Mouse (Mus musculus): Measurements from ENCODE around the gene Zmym5.
"Not testable (repeated sequence)": the region's sequence is repeated elsewhere in the genome, so short reads cannot be mapped to it uniquely, and the experiment has no call there.

The Zmym5 gene

GRCm38 (mm10) chr14:56776571-56777238, 34.8 kb downstream of the Zmym5 start:
- no peak for DNase-seq (ENCODE audit: extremely low spot score)

- DNase-seq (ENCODE audit: extremely low spot score), result no peak
Measured at GRCm38 (mm10) chr14:56775416-56775815, 36.1 kb downstream of the Zmym5 start.

- DNase-seq (ENCODE audit: extremely low spot score), result not testable (repeated sequence)
Measured at GRCm38 (mm10) chr14:56766438-56766837, 45.1 kb downstream of the Zmym5 start.

DNA sequence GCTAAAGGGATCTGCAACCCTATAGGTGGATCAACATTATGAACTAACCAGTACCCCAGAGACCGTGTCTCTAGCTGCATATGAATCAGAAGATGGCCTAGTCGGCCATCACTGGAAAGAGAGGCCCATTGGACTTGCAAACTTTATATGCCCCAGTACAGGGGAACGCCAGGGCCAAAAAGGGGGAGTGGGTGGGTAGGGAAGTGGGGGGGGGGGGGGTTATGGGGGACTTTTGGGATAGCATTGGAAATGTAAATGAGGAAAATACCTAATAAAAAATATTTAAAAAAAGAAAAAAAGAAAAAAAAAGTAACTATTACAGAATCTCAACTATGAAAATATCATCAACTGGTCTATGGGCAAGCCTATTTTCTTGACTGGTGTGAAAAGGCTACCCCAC, 46.4 kb downstream of the Zmym5 start:
- DNase-seq (ENCODE audit: extremely low spot score), result not testable (repeated sequence)

GRCm38 (mm10) chr14:56751282-56751681, 60.2 kb downstream of the Zmym5 start:
- no peak for DNase-seq (ENCODE audit: extremely low spot score)
